Mouse (Mus musculus): ENCODE measurements at regions not wholly inside any gene's neighbourhood (a gene's known extent, or its start where the extent isn't known, plus 50 kb on each side); places are given as distances from the start of the nearest gene placed in this dataset.
A peak's percentile ranks its signal among the peaks of the same experiment; 100 is the strongest.

- no peak for ATAC-seq (ENCODE audit: extremely low read depth, insufficient number of reproducible peaks, low FRiP score, poor library complexity, severe bottlenecking)
These were observed 179.4 kb downstream of the Klf6 start for GRCm38 (mm10) chr13:6040663-6041062.

- ATAC-seq (ENCODE audit: extremely low read depth, insufficient number of reproducible peaks, low FRiP score, poor library complexity, severe bottlenecking), result no peak
These were observed 181.2 kb downstream of the Klf6 start for GRCm38 (mm10) chr13:6042495-6042894.

- ATAC-seq (ENCODE audit: extremely low read depth, insufficient number of reproducible peaks, low FRiP score, poor library complexity, severe bottlenecking), result peak; percentile 10; the same call in 1 of the 2 replicates
These were observed 198.4 kb downstream of the Klf6 start for GRCm38 (mm10) chr13:6059515-6060228.

GRCm38 (mm10) chr13:6060229-6060845, 199.1 kb downstream of the Klf6 start:
- peak; percentile 89 for ATAC-seq (ENCODE audit: extremely low read depth, insufficient number of reproducible peaks, low FRiP score, poor library complexity, severe bottlenecking)

- no peak for ATAC-seq (ENCODE audit: extremely low read depth, insufficient number of reproducible peaks, low FRiP score, poor library complexity, severe bottlenecking)
These were observed 201.0 kb downstream of the Klf6 start for GRCm38 (mm10) chr13:6062305-6062704.

GRCm38 (mm10) chr13:6062729-6063386, 201.6 kb downstream of the Klf6 start:
- no peak for ATAC-seq (ENCODE audit: extremely low read depth, insufficient number of reproducible peaks, low FRiP score, poor library complexity, severe bottlenecking)

GRCm38 (mm10) chr13:6076978-6077825, 215.9 kb downstream of the Klf6 start:
- no peak for ATAC-seq (ENCODE audit: extremely low read depth, insufficient number of reproducible peaks, low FRiP score, poor library complexity, severe bottlenecking)

GRCm38 (mm10) chr13:6085891-6086290, 224.6 kb downstream of the Klf6 start:
- ATAC-seq (ENCODE audit: extremely low read depth, insufficient number of reproducible peaks, low FRiP score, poor library complexity, severe bottlenecking), result no peak

GRCm38 (mm10) chr13:6109018-6109657, 247.9 kb downstream of the Klf6 start:
- no peak for ATAC-seq (ENCODE audit: extremely low read depth, insufficient number of reproducible peaks, low FRiP score, poor library complexity, severe bottlenecking)

GRCm38 (mm10) chr13:6119703-6120102, 258.4 kb downstream of the Klf6 start:
- ATAC-seq (ENCODE audit: extremely low read depth, insufficient number of reproducible peaks, low FRiP score, poor library complexity, severe bottlenecking), result peak; percentile 81

GRCm38 (mm10) chr13:6127311-6127710, 266.0 kb downstream of the Klf6 start:
- no peak for ATAC-seq (ENCODE audit: extremely low read depth, insufficient number of reproducible peaks, low FRiP score, poor library complexity, severe bottlenecking)

GRCm38 (mm10) chr13:6128903-6129302, 267.6 kb downstream of the Klf6 start:
- no peak for ATAC-seq (ENCODE audit: extremely low read depth, insufficient number of reproducible peaks, low FRiP score, poor library complexity, severe bottlenecking)

GRCm38 (mm10) chr13:6131363-6131762, 270.1 kb downstream of the Klf6 start:
- ATAC-seq (ENCODE audit: extremely low read depth, insufficient number of reproducible peaks, low FRiP score, poor library complexity, severe bottlenecking), result no peak

GRCm38 (mm10) chr13:6137170-6137569, 275.9 kb downstream of the Klf6 start:
- ATAC-seq (ENCODE audit: extremely low read depth, insufficient number of reproducible peaks, low FRiP score, poor library complexity, severe bottlenecking), result no peak

GRCm38 (mm10) chr13:6142771-6143170, 281.5 kb downstream of the Klf6 start:
- ATAC-seq (ENCODE audit: extremely low read depth, insufficient number of reproducible peaks, low FRiP score, poor library complexity, severe bottlenecking), result no peak

GRCm38 (mm10) chr13:6153657-6154056, 292.4 kb downstream of the Klf6 start:
- ATAC-seq (ENCODE audit: extremely low read depth, insufficient number of reproducible peaks, low FRiP score, poor library complexity, severe bottlenecking), result 0 out of 2 replicates have a peak, but pooled peaks have one; percentile 26

GRCm38 (mm10) chr13:6156191-6156590, 294.9 kb downstream of the Klf6 start:
- ATAC-seq (ENCODE audit: extremely low read depth, insufficient number of reproducible peaks, low FRiP score, poor library complexity, severe bottlenecking), result no peak

GRCm38 (mm10) chr13:6157029-6157428, 295.7 kb downstream of the Klf6 start:
- ATAC-seq (ENCODE audit: extremely low read depth, insufficient number of reproducible peaks, low FRiP score, poor library complexity, severe bottlenecking), result no peak

- no peak for ATAC-seq (ENCODE audit: extremely low read depth, insufficient number of reproducible peaks, low FRiP score, poor library complexity, severe bottlenecking)
These were observed 296.7 kb downstream of the Klf6 start for GRCm38 (mm10) chr13:6157946-6158345.
